Mouse (Mus musculus) lung, adult 18-20 months (tissue): ENCODE results near the gene Pxmp4.

Experiments
- DNase-seq, 2 experiments: peaks; one replicate each; pipeline ENCODE4 v3.0.0; 2022; ENCODE audit warnings: mixed read lengths in 2 of 2

Pxmp4 gene

DNA sequence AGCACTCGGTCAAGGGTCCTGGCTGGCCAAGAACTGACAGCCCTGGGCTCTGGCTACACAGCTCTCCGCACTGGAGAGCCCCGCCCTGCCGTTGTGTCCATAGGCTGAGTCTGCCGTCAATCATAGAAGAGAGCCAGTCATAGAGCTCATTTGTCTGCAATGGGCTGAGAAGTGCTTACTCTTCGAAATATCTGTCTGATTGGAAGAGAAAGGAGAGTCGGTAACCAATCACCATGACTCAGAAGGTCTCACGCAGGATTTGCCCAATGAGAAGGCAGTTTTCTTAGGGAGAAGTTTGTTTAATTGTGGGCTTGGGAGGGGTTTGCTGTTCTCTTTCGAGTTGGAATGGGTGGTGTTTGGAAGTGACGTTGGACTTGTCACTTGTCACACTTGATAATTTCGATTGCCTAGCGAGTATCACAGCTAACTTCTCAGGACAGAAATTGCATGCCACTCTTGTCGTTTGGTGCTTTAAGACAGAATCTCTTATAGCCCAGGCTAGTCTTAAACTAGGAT, at the start of gene Pxmp4:
Gene Pxmp4 (minus strand): TSS at position 71 of the 516 bp plus-strand sequence.
- DNase-seq, result peak; percentile 100

DNA sequence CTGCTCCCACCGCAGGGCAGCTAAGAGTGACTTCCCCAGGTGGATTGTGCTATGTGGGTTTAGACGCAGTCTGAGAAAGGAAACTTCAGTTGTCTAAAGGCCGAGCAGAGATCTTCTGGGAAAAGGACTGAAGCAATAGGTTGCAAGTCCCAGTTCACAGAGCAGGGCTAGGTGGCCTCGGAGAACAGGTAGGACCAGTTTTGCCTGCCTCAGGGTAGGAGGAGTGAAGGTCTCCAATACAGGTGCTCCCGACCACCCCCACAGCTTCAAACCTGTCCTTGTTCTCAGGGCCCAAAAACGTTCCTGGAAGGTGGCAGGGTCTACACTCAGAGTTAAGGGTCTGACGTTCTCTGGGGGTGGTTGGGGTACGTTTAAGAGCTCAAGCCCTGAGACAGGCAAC, 47.9 kb upstream of the Pxmp4 start, which contains the start of gene Chmp4b:
Gene Chmp4b (plus strand): TSS at position 343 of the 400 bp plus-strand sequence.
- DNase-seq, result peak; percentile 67 to 85

- DNase-seq, result no peak
Observed at GRCm38 (mm10) chr2:154650404-154650803, 46.9 kb upstream of the Pxmp4 start.

GRCm38 (mm10) chr2:154648086-154648485, 44.6 kb upstream of the Pxmp4 start:
- DNase-seq, result no peak

DNA sequence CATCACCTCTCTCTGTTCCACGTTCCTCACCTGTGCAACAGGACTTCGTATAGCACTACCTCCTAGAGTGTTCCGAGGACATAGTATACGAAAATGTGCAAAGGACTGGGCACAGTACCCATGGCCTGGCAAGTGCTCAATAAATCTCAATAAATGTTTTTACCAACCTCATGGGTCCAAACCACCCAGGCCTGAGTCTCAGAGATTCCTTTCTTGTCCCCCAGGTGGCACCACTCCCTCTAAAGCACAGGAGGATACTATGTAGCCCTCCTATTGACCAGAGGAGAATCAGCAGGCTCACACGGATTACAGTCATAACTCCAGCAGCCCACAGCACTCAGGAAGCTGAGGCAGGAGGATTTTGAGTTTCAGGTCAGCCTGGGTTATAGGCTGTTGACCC, 43.1 kb upstream of the Pxmp4 start:
- no peak for DNase-seq

- DNase-seq, result no peak
Observed at GRCm38 (mm10) chr2:154642712-154643385, 39.3 kb upstream of the Pxmp4 start.

GRCm38 (mm10) chr2:154642005-154642459, 38.5 kb upstream of the Pxmp4 start:
- DNase-seq, result peak; percentile 32 to 53

DNA sequence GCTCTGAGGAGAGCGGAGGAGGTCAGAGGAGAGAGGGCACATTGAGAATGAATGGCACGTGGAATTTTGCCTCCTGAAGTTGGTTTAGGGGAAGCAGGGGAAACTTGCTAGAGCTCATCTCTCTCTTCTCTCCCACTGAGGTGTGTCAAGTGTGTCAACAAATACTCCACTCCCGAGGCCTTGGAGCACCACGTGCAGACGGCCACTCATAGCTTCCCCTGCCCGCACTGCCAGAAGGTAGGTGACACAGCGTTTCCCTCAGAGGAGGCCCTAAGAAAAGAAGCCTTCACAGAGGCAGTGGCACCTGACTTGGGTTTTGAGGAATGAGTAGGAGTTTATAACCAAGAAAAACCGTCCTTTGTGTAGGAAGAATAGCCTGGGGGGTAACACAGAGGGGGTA, 37.7 kb upstream of the Pxmp4 start:
- peak; percentile 69 to 84 for DNase-seq

DNA sequence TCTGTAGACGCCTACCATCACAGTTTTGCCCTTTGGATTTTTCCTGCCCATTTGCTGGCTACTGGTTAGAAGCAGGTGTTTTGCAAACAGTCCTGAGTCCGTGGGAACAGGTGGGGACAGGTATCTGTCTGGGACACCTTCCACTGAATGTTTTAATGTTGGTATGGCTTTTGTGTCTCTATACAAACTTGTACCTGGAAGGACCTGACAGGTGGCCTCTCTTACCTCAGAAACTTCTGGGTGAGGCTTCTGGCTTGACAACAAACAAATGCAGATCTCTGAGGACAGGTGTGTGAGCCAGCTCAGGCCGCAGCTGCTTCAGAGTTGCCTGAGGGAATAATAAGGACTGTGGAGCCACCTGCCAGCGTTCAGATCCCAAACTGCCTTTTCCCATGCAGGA, 35.6 kb upstream of the Pxmp4 start:
- no peak for DNase-seq

DNA sequence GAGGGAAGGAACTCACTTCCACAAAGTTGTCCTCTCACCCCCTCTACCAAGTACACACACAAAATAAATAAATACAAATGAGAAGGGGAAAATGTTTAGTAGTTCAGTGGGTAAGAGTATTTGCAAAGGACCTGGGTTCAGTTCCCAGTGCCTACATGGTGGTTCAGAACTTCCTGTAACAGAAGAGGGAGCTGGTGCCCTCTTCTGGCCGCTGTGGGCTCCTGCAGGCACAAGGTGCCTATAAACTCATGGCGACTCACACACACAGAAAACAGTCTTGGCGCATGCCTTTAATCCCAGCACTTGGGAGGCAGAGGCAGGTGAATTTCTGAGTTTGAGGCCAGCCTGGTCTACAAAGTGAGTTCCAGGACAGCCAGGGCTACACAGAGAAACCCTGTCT, 35.0 kb upstream of the Pxmp4 start:
- DNase-seq, result no peak

- DNase-seq, result no peak
Observed at GRCm38 (mm10) chr2:154635826-154636225, 32.3 kb upstream of the Pxmp4 start.

- no peak for DNase-seq
Observed at GRCm38 (mm10) chr2:154633876-154634644, 30.6 kb upstream of the Pxmp4 start.

- no peak for DNase-seq
Observed at GRCm38 (mm10) chr2:154633039-154633742, 29.7 kb upstream of the Pxmp4 start.

GRCm38 (mm10) chr2:154632203-154632780, 28.8 kb upstream of the Pxmp4 start:
- no peak for DNase-seq

- DNase-seq, result no peak
Observed at GRCm38 (mm10) chr2:154630531-154630930, 27.0 kb upstream of the Pxmp4 start.

GRCm38 (mm10) chr2:154624137-154624536, 20.6 kb upstream of the Pxmp4 start:
- no peak for DNase-seq

- DNase-seq, result no peak
Observed at GRCm38 (mm10) chr2:154621684-154622083, 18.2 kb upstream of the Pxmp4 start.

- DNase-seq, result no peak
Observed at GRCm38 (mm10) chr2:154617061-154617460, 13.6 kb upstream of the Pxmp4 start.

- DNase-seq, result no peak
Observed at GRCm38 (mm10) chr2:154615674-154616073, 12.2 kb upstream of the Pxmp4 start.

GRCm38 (mm10) chr2:154614841-154615576, 11.5 kb upstream of the Pxmp4 start:
- DNase-seq, result peak in 1 of 2 experiments; percentile 21

GRCm38 (mm10) chr2:154613118-154614115, 9.9 kb upstream of the Pxmp4 start, which contains the start of the genes Zfp341 and 4930519P11Rik:
TSS of gene Zfp341 (plus strand) at chr2:154613297.
TSS of gene 4930519P11Rik (minus strand) at chr2:154613437.
- DNase-seq, result peak; percentile 88 to 91
